Mouse (Mus musculus): ENCODE measurements at regions not wholly inside any gene's neighbourhood (a gene's known extent, or its start where the extent isn't known, plus 50 kb on each side); places are given as distances from the start of the nearest gene placed in this dataset.

DNA sequence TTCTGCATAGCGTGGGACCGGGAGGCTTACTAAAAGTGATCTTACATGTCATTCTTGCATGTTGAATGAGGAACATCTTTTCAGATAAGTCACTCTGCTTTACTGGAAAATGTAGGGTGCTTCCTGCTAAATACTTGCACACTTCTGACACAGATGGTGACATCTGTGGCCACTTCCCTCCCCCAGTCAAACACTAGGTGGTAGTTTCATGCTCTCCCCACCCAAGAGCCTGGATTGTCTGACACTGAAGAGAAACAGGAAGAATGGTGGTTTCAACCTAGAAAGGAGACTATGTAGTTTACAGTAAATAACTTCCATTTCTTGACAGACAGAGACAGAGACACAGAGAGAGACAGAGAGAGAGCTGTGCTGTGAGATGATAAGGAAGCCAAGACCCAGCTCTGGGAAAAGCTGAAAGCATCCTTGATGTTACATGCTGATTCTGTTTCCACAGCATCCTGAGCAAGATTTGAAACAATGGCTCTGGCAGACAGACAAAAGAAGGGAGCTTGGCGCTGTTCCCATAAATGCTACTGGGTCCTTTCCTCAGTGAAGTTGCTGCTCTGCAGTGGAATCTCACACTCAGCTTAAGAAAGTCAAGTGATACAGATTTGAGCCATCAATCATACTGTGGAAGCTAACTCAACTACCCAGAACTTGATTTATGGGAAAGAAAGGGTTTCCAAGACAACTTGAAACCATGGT lies 61.9 kb upstream of the Picalm start:
- TF ChIP-seq GATA4 (IDR thresholded peaks at IDR 0.05; ENCODE audit: insufficient replicate concordance, low read length) = peak; percentile 71; the same call in 1 of the 2 replicates

- TF ChIP-seq GATA4 (IDR thresholded peaks at IDR 0.05; ENCODE audit: insufficient replicate concordance, low read length) = no peak
Measured at GRCm38 (mm10) chr7:90070267-90070666, 59.7 kb upstream of the Picalm start.

- TF ChIP-seq GATA4 (IDR thresholded peaks at IDR 0.05; ENCODE audit: insufficient replicate concordance, low read length) = no peak
Measured at GRCm38 (mm10) chr7:90073865-90074264, 56.1 kb upstream of the Picalm start.

GRCm38 (mm10) chr7:90074592-90074991 lies 55.4 kb upstream of the Picalm start:
- no peak for TF ChIP-seq GATA4 (IDR thresholded peaks at IDR 0.05; ENCODE audit: insufficient replicate concordance, low read length)

GRCm38 (mm10) chr7:90077565-90077964 lies 52.4 kb upstream of the Picalm start:
- TF ChIP-seq GATA4 (IDR thresholded peaks at IDR 0.05; ENCODE audit: insufficient replicate concordance, low read length) = no peak

- no peak for TF ChIP-seq GATA4 (IDR thresholded peaks at IDR 0.05; ENCODE audit: insufficient replicate concordance, low read length)
Measured at GRCm38 (mm10) chr7:90080083-90080772, 49.8 kb upstream of the Picalm start.
